Mouse (Mus musculus) ES-CJ7 (cell line): ENCODE results near the gene Zfp62.
"Not testable (repeated sequence)": the region's sequence is repeated elsewhere in the genome, so short reads cannot be mapped to it uniquely, and the experiment has no call there.

Experiments
- DNase-seq: peaks from one replicate; pipeline ENCODE4 v3.0.0; 2011; ENCODE audit warnings: low read depth, low spot score

Gene Zfp62

GRCm38 (mm10) chr11:49203129-49203768, at the start of gene Zfp62:
Gene Zfp62 (plus strand): TSS chr11:49203292.
- peak; percentile 92 for DNase-seq

- DNase-seq, result no peak
These were observed 49.0 kb upstream of the Zfp62 start, which contains the start of gene Olfr1394 for GRCm38 (mm10) chr11:49154077-49154476. Gene Olfr1394 (plus strand): TSS chr11:49154377.

- DNase-seq, result no peak
These were observed 46.0 kb upstream of the Zfp62 start for GRCm38 (mm10) chr11:49156821-49157814.

GRCm38 (mm10) chr11:49168839-49169611, 34.1 kb upstream of the Zfp62 start:
- peak; percentile 22 for DNase-seq

- DNase-seq, result no peak
These were observed 32.5 kb upstream of the Zfp62 start for GRCm38 (mm10) chr11:49170576-49170975.

- no peak for DNase-seq
These were observed 27.7 kb upstream of the Zfp62 start for GRCm38 (mm10) chr11:49175345-49175744.

GRCm38 (mm10) chr11:49176047-49176779, 26.9 kb upstream of the Zfp62 start:
- DNase-seq, result not testable (repeated sequence)

- DNase-seq, result no peak
These were observed 19.9 kb upstream of the Zfp62 start for GRCm38 (mm10) chr11:49183172-49183571.

- no peak for DNase-seq
These were observed 16.6 kb upstream of the Zfp62 start for GRCm38 (mm10) chr11:49186452-49186851.

- DNase-seq, result no peak
These were observed 16.1 kb upstream of the Zfp62 start, which contains the start of gene Btnl9 for GRCm38 (mm10) chr11:49186955-49187488. Gene Btnl9 (minus strand): TSS chr11:49187159.

- peak; percentile 53 for DNase-seq
These were observed 15.4 kb upstream of the Zfp62 start for GRCm38 (mm10) chr11:49187701-49188100.

GRCm38 (mm10) chr11:49189737-49190136, 13.4 kb upstream of the Zfp62 start:
- peak; percentile 35 for DNase-seq

GRCm38 (mm10) chr11:49191083-49191482, 12.0 kb upstream of the Zfp62 start:
- DNase-seq, result no peak

- peak; percentile 29 for DNase-seq
These were observed 8.3 kb upstream of the Zfp62 start for GRCm38 (mm10) chr11:49194771-49195170.

- DNase-seq, result peak; percentile 48
These were observed 7.2 kb upstream of the Zfp62 start for GRCm38 (mm10) chr11:49195819-49196322.

- DNase-seq, result no peak
These were observed 2.4 kb upstream of the Zfp62 start for GRCm38 (mm10) chr11:49200666-49201065.

- DNase-seq, result no peak
These were observed 1.9 kb upstream of the Zfp62 start for GRCm38 (mm10) chr11:49201142-49201541.

GRCm38 (mm10) chr11:49202071-49202470, 1.0 kb upstream of the Zfp62 start:
- no peak for DNase-seq

GRCm38 (mm10) chr11:49202523-49203061, 500 bp upstream of the Zfp62 start:
- DNase-seq, result peak; percentile 34
